ENCODE assay signal across 25 mouse cellular contexts in genomic region chr12:54414829-54415228, GRCm38 (mm10).
DNase-seq lines count a peak whose midpoint lies in the region; ATAC-seq and TF ChIP-seq lines count a peak whose summit lies in the region.
"Had no signal": no experiment of that assay in that cellular context is flagged by ENCODE, and none has a peak within 500 bp of the region (broad histone marks: within the 10 kb centered on the region; RNA-seq: fewer than 3 reads in every experiment).

No protein-coding gene starts in this region.

- H3K9ac ChIP-seq in CH12.LX (ENCODE audit: insufficient read depth, low read depth): no peak overlapping the region
- H3K9ac ChIP-seq: embryonic facial prominence, embryonic 12.5 days; hindbrain, embryonic 12.5 days; intestine, embryonic 15.5 days; limb, embryonic 12.5 days; midbrain, embryonic 13.5 days; neural tube, embryonic 13.5 days had no signal

- dilution Hi-C loops in CH12.LX (cut with MboI; ENCODE audit: extremely low pct_ligation_motif_present, extremely low pct_unique_long_range_greater_than_20kb, low sequenced_read_pairs): no loop called here

- H3K4me3 ChIP-seq in CH12.LX (replicated peaks in 1 of 3; ENCODE audit: low read depth in 2 of 3, low read length in 2 of 3, poor library complexity in 1 of 3): no peak overlapping the region
- H3K4me3 ChIP-seq: embryonic facial prominence, embryonic 12.5 days; hindbrain, embryonic 12.5 days; intestine, embryonic 15.5 days; left cerebral cortex, adult 2 months; limb, embryonic 12.5 days; midbrain, embryonic 13.5 days; neural tube, embryonic 13.5 days had no signal

- H3K4me1 ChIP-seq in CH12.LX (ENCODE audit: control insufficient read depth in 1 of 2, insufficient read depth in 2 of 2): peaks cover 0 to 6% of the 10 kb centered on the region in 2 experiments; a peak in 2 of 4 replicates
- H3K4me1 ChIP-seq: embryonic facial prominence, embryonic 12.5 days had no signal

- TF ChIP-seq CTCF in CH12.LX (conservative IDR thresholded peaks at IDR 0.05 in 1 of 2, IDR thresholded peaks at IDR 0.05 in 1 of 2; ENCODE audit: low read depth in 2 of 2, low read length in 2 of 2): peak in 1 of 2 experiments; percentile 32; a peak in 1 of 4 replicates

- TF ChIP-seq RAD21 in CH12.LX (IDR thresholded peaks at IDR 0.05; ENCODE audit: low read depth, low read length): peak; percentile 31

- DNase-seq in heart, adult 11 months: peak; percentile 34
- no peak for DNase-seq in heart, adult 8-10 months (ENCODE audit: low spot score)
- DNase-seq in 416B (ENCODE audit: low read depth) (peak; percentile 18), CH12.LX (ENCODE audit: extremely low read depth) (no peak)
- DNase-seq in kidney, postnatal 36 days: no peak
- no peak for DNase-seq in testis, postnatal 10 days (ENCODE audit: low spot score)
- DNase-seq: cerebellum, adult 8-10 months; gastrocnemius, postnatal 10 days; heart, postnatal 36 days; lung, postnatal 4 days; thymus, adult 2 months; thymus, postnatal 36 days had no signal

- H3K36me3 ChIP-seq in CH12.LX (replicated peaks in 1 of 2; ENCODE audit: control insufficient read depth in 1 of 2, insufficient read depth in 1 of 2, low read length in 1 of 2): no peaks in the 10 kb centered on the region
- H3K36me3 ChIP-seq: embryonic facial prominence, embryonic 12.5 days; hindbrain, embryonic 12.5 days; intestine, embryonic 15.5 days; limb, embryonic 12.5 days; midbrain, embryonic 13.5 days; neural tube, embryonic 13.5 days had no signal

- no peak for TF ChIP-seq POLR2A in CH12.LX (IDR thresholded peaks at IDR 0.05; ENCODE audit: low read depth, low read length)

- no peaks in the 10 kb centered on the region for H3K9me3 ChIP-seq in CH12.LX (replicated peaks; ENCODE audit: low read length)
- H3K9me3 ChIP-seq: embryonic facial prominence, embryonic 12.5 days; hindbrain, embryonic 12.5 days; intestine, embryonic 15.5 days; limb, embryonic 12.5 days; midbrain, embryonic 13.5 days; neural tube, embryonic 13.5 days had no signal

- no peaks in the 10 kb centered on the region for H3K27me3 ChIP-seq in CH12.LX (replicated peaks)
- H3K27me3 ChIP-seq: embryonic facial prominence, embryonic 12.5 days; hindbrain, embryonic 12.5 days; intestine, embryonic 15.5 days; limb, embryonic 12.5 days; neural tube, embryonic 13.5 days had no signal

- in situ Hi-C loops in CH12.LX (cut with MboI; ENCODE audit: low pct_ligation_motif_present, low pct_unique_long_range_greater_than_20kb, low sequenced_read_pairs): no loop called here

- no peak overlapping the region for H3K4me2 ChIP-seq in CH12.LX (ENCODE audit: insufficient read depth, low read depth, poor library complexity, severe bottlenecking)
- H3K4me2 ChIP-seq: embryonic facial prominence, embryonic 12.5 days; heart, embryonic 11.5 days; hindbrain, embryonic 12.5 days; intestine, embryonic 15.5 days; limb, embryonic 12.5 days; midbrain, embryonic 13.5 days; neural tube, embryonic 13.5 days had no signal

- TF ChIP-seq EP300 in CH12.LX (IDR thresholded peaks at IDR 0.05; ENCODE audit: low read length): no peak

- no peak overlapping the region for H3K27ac ChIP-seq in CH12.LX (ENCODE audit: insufficient read depth, low read depth)
- H3K27ac ChIP-seq: embryonic facial prominence, embryonic 12.5 days; hindbrain, embryonic 12.5 days; hindbrain, postnatal 0 days; intestine, embryonic 15.5 days; left cerebral cortex, adult 2 months; limb, embryonic 12.5 days; midbrain, embryonic 13.5 days; neural tube, embryonic 13.5 days had no signal

- ATAC-seq in megakaryocyte progenitor cell, adult 5-6 weeks (replicated peaks; ENCODE audit: poor library complexity): 0 out of 2 replicates have a peak, but pooled peaks have one; percentile 26
- ATAC-seq: activated CD4-positive, CD25-positive, alpha-beta regulatory T cell, adult 4 months; forebrain, embryonic 16.5 days; hindbrain, postnatal 0 days; lung, postnatal 0 days; midbrain, embryonic 13.5 days had no signal

- no peaks in the 10 kb centered on the region for H3K79me2 ChIP-seq in CH12.LX (replicated peaks; ENCODE audit: control insufficient read depth, extremely low read depth, insufficient read depth, poor library complexity, severe bottlenecking)

TF ChIP-seq in CH12.LX, 34 proteins besides CTCF, POLR2A, EP300 and RAD21:
- no peak for TF ChIP-seq MXI1 (IDR thresholded peaks at IDR 0.05; ENCODE audit: low read depth, low read length)
- TF ChIP-seq RCOR1 (conservative IDR thresholded peaks at IDR 0.05; ENCODE audit: low read depth, low read length): no peak
- peak; percentile 27; the same call in 1 of the 2 replicates for TF ChIP-seq SMC3 (IDR thresholded peaks at IDR 0.05; ENCODE audit: low read depth, low read length)

Comparison
In these comparisons a context has a peak if more than half of its experiments do, and no peak if none do; other contexts are left out.
1. DNase-seq: peak in heart, adult 11 months (single experiment) and 416B (single experiment); none in heart, adult 8-10 months (single experiment), CH12.LX (single experiment), kidney, postnatal 36 days (0 of 2) and testis, postnatal 10 days (single experiment).